Mouse (Mus musculus) MEL (cell line): ENCODE measurements around the gene Rpl13a. TPM values are rescaled to one million over a fixed set of nuclear protein-coding genes. Genes with fewer than 3 reads are reported as not detected.

Source experiments
- DNase-seq: peaks from one replicate; pipeline ENCODE4 v3.0.0; 2011; ENCODE audit warnings: low read depth, low spot score
- H3K27ac ChIP-seq: 2 replicates; pipeline ENCODE4 v1.5.1; 2012; ENCODE audit warnings: low read depth, mild to moderate bottlenecking, control low read depth, low read length, moderate library complexity; ENCODE audit not compliant: control insufficient read depth
- H3K27me3 ChIP-seq, 2 experiments: fragments of 150-350 bp in 1 of 2; sonication (generic) in 1 of 2; 2 replicates each; pipeline ENCODE4 v1.6.1; 2012; ENCODE audit warnings: low read length in 2 of 2, mild to moderate bottlenecking in 2 of 2, improper control_type of control experiment in 1 of 2, moderate library complexity in 1 of 2; ENCODE audit not compliant: insufficient read depth in 2 of 2, control insufficient read depth in 1 of 2
- H3K36me3 ChIP-seq, 2 experiments: 2 replicates each; pipeline ENCODE4 v1.6.1; 2012 to 2014; ENCODE audit warnings: low read length in 2 of 2, improper control_type of control experiment in 1 of 2, inconsistent platforms in 1 of 2, mild to moderate bottlenecking in 1 of 2; ENCODE audit not compliant: insufficient read depth in 2 of 2, control insufficient read depth in 1 of 2
- H3K4me1 ChIP-seq, 2 experiments: fragments of 150-350 bp in 1 of 2; sonication (generic) in 1 of 2; 2 replicates each; pipeline ENCODE4 v1.6.1; 2012; ENCODE audit warnings: low read length in 2 of 2, improper control_type of control experiment in 1 of 2, mild to moderate bottlenecking in 1 of 2; ENCODE audit not compliant: insufficient read depth in 2 of 2, control insufficient read depth in 1 of 2
- H3K4me3 ChIP-seq, 2 experiments: fragments of 150-350 bp in 1 of 2; sonication (generic) in 1 of 2; 2 replicates each; pipeline ENCODE4 v1.5.1; 2012; ENCODE audit warnings: low read depth in 2 of 2, low read length in 2 of 2, mild to moderate bottlenecking in 2 of 2, moderate library complexity in 2 of 2, control low read depth in 1 of 2, improper control_type of control experiment in 1 of 2; ENCODE audit not compliant: control insufficient read depth in 1 of 2, insufficient read depth in 1 of 2
- H3K79me2 ChIP-seq: 2 replicates; pipeline ENCODE4 v1.6.1; 2012; ENCODE audit warnings: mild to moderate bottlenecking, low read length, moderate library complexity; ENCODE audit not compliant: control insufficient read depth, poor library complexity, insufficient read depth
- H3K9ac ChIP-seq: 2 replicates; pipeline ENCODE4 v1.6.1; 2012; ENCODE audit warnings: low read depth, mild to moderate bottlenecking, control low read depth, low read length, moderate library complexity; ENCODE audit not compliant: control insufficient read depth, poor library complexity, severe bottlenecking
- H3K9me3 ChIP-seq: fragments of 150-350 bp; sonication (generic); replicated peaks from 2 replicates; pipeline ENCODE4 v1.6.1; 2012; ENCODE audit warnings: mild to moderate bottlenecking, low read length, improper control_type of control experiment, moderate library complexity; ENCODE audit not compliant: insufficient read depth
- E2F4 ChIP-seq: IDR thresholded peaks from 2 replicates; pipeline ENCODE4 v1.6.1; 2011; ENCODE audit warnings: low read depth, low read length, improper control_type of control experiment, borderline replicate concordance
- EP300 ChIP-seq, 2 experiments: IDR thresholded peaks; 2 replicates each; pipeline ENCODE4 v1.6.1; 2011; ENCODE audit warnings: improper control_type of control experiment in 2 of 2, low read length in 2 of 2, low read depth in 1 of 2, mild to moderate bottlenecking in 1 of 2
- KAT2A ChIP-seq: conservative IDR thresholded peaks from 2 replicates; pipeline ENCODE4 v1.6.1; 2012; ENCODE audit warnings: low read depth, low read length, improper control_type of control experiment, inconsistent platforms
- MAZ ChIP-seq: IDR thresholded peaks from 2 replicates; pipeline ENCODE4 v1.6.1; 2012; ENCODE audit warnings: low read depth, mild to moderate bottlenecking, inconsistent platforms, low read length, improper control_type of control experiment
- MXI1 ChIP-seq: IDR thresholded peaks from 2 replicates; pipeline ENCODE4 v1.6.1; 2011; ENCODE audit warnings: mild to moderate bottlenecking, low read depth, low read length, improper control_type of control experiment
- MYC ChIP-seq: IDR thresholded peaks from 2 replicates; pipeline ENCODE4 v1.6.1; 2011; ENCODE audit warnings: low read depth, mild to moderate bottlenecking, low read length, improper control_type of control experiment, moderate library complexity
- POLR2A ChIP-seq, 2 experiments: IDR thresholded peaks; 2 replicates each; pipeline ENCODE4 v1.6.1; 2011 to 2012; ENCODE audit warnings: low read length in 2 of 2, mild to moderate bottlenecking in 2 of 2, control low read depth in 1 of 2, improper control_type of control experiment in 1 of 2, low read depth in 1 of 2, moderate library complexity in 1 of 2; ENCODE audit not compliant: control insufficient read depth in 1 of 2, insufficient read depth in 1 of 2, poor library complexity in 1 of 2
- POLR2AphosphoS2 ChIP-seq: IDR thresholded peaks from 2 replicates; pipeline ENCODE4 v1.6.1; 2011; ENCODE audit warnings: low read length, improper control_type of control experiment
- RCOR1 ChIP-seq: IDR thresholded peaks from 2 replicates; pipeline ENCODE4 v1.6.1; 2012; ENCODE audit warnings: low read depth, mild to moderate bottlenecking, inconsistent platforms, low read length, improper control_type of control experiment
- ZKSCAN1 ChIP-seq: IDR thresholded peaks from 2 replicates; pipeline ENCODE4 v1.6.1; 2012; ENCODE audit warnings: low read depth, mild to moderate bottlenecking, inconsistent platforms, low read length, improper control_type of control experiment, moderate library complexity
- ZMIZ1 ChIP-seq: IDR thresholded peaks from 2 replicates; pipeline ENCODE4 v1.6.1; 2012; ENCODE audit warnings: low read depth, mild to moderate bottlenecking, inconsistent platforms, low read length, improper control_type of control experiment, moderate library complexity
- polyA plus RNA-seq, 2 experiments: library from polyadenylated mRNA; stranded (reverse) in 1 of 2; unstranded in 1 of 2; fragments of >175 nt in 1 of 2; fragments of >200 nt in 1 of 2; gene quantifications; 2 replicates each; pipeline versions ENCODE4 v1.2.1 to v1.2.4; 2012; ENCODE audit warnings: low replicate concordance in 2 of 2, low read depth in 1 of 2; ENCODE audit not compliant: insufficient read length in 2 of 2, insufficient read depth in 1 of 2, missing spikeins in 1 of 2
- total RNA-seq: library from RNA; depleted of rRNA; stranded (reverse); fragments of 300-350 nt; gene quantifications from 2 replicates; pipeline ENCODE4 v1.2.3, GENCODE M21; 2012

The Rpl13a gene
- total and polyA plus RNA-seq, 3 experiments: 2,091 to 3,727 (median 3,160) TPM

DNA sequence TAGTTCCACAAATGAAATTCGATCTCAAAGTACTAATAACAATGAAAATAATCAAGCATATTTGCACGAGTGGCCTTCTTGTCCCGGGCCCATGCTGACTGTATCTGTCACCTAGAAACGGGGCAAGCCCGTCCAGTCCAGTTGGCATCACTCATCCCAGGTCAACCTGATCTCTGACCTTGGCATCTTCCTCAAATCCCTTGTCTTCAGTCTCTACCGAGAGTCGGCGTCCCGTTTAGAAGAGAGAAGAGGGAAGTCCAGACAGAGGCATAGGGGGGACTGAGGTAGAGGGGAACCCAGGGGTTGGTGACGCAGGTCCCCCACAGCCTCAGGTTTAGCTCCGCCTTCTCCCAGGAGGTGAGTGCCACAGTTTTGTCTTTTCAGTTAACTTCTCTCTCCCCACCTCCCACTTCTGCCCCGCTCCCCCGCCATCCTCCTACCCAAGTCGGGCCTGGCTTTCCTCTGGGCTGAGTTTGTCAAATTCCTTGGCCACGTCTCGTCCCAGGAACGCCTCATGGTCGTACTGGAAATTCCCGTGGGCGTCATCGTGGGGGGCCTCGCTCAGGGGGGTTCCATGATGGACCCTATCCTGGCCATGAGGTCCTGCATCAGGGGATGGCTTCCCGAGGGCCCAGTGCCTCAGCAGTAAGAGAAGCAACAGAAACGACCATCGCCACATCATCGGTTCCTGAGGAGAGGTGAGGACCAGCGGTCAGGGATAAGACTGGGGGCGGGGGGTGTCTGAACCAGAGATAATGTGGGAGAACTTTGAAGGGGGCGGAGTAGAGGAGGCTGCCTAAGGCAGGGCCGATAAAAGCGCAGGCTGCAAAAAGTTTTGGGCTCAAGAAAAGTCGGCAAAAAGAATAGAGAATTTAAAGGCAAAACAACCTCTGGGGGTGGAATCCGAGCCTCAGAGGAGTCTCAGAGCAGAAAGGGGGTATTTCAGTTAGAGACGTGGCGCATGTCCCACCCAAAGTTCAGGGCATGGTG, 37.3 kb downstream of the Rpl13a start:
- no peaks in the 10 kb centered on the region for H3K9me3 ChIP-seq
- TF ChIP-seq MYC (no peak), RCOR1 (no peak), EP300 (IDR thresholded peaks at IDR 0.05; ENCODE audit: low read depth in 1 of 2, low read length in 2 of 2) (0 out of 4 replicates have a peak, but pooled peaks of 1 of the 2 experiments have one; percentile 7), KAT2A (no peak)
- TF ChIP-seq, all 39 proteins: peak for 1
- Histone ChIP-seq H3K27ac (peak overlapping the region; percentile 47), H3K9ac (peak overlapping the region; percentile 60), H3K27me3 (no peaks in the 10 kb centered on the region), H3K4me1 (peaks cover 2 to 16% of the 10 kb centered on the region in 2 experiments), H3K36me3 (peaks cover 0 to 12% of the 10 kb centered on the region in 2 experiments; a peak in 2 of 4 replicates), H3K79me2 (no peaks in the 10 kb centered on the region; the same call in 1 of the 2 replicates), H3K4me3 (peak overlapping the region; percentile 50 to 72)
- peak; percentile 76 for DNase-seq

DNA sequence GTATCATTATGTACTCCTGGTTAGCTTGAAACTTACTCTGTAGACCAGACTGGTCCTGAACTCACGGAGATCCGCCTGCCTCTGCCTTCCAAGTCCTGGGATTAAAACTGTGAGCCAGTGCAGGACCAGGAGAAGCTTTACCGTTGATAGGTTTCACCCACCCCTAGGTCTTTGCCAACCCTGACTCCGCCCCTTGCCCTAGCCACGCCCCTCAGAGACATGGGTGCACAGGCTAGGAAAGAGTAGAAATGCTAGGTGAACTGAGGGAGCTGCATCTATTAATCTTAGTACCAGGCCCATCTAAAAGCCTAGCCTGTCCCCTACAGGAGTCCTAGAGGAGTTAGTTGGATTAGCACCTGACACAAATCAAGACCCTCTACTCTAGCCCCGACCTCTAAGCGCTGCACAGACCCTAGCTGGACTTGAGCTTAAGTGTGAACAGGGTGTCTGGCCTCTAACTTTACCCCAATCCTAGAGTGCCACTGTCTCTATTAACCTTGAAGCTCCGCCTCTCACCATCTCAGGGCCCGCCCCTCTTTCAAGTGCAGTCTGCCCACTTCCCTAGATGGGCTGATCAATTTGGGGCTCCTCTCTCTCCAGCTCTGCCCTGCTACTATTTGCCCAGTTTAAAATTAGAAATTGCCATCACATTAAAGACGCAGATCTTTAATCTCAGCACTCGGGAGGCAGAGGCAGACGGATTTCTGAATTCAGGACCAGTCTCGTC, 38.1 kb downstream of the Rpl13a start:
- Histone ChIP-seq H3K9ac (peak overlapping the region; percentile 60), H3K27ac (peak overlapping the region; percentile 47), H3K27me3 (no peaks in the 10 kb centered on the region), H3K9me3 (no peaks in the 10 kb centered on the region), H3K4me1 (peaks cover 2 to 16% of the 10 kb centered on the region in 2 experiments), H3K4me3 (peak overlapping the region; percentile 50 to 72), H3K79me2 (no peaks in the 10 kb centered on the region; the same call in 1 of the 2 replicates), H3K36me3 (peaks cover 0 to 12% of the 10 kb centered on the region in 2 experiments; a peak in 2 of 4 replicates)
- TF ChIP-seq POLR2A (IDR thresholded peaks at IDR 0.05; ENCODE audit: control insufficient read depth in 1 of 2, insufficient read depth in 1 of 2, low read depth in 1 of 2, low read length in 2 of 2, poor library complexity in 1 of 2): no peak
- TF ChIP-seq POLR2AphosphoS2: no peak
- peak; percentile 33; the same call in 1 of the 2 replicates for TF ChIP-seq MAZ
- TF ChIP-seq ZKSCAN1: no peak
- no peak for TF ChIP-seq E2F4
- TF ChIP-seq MXI1: peak; percentile 13; the same call in 1 of the 2 replicates
- peak; percentile 76 for DNase-seq

DNA sequence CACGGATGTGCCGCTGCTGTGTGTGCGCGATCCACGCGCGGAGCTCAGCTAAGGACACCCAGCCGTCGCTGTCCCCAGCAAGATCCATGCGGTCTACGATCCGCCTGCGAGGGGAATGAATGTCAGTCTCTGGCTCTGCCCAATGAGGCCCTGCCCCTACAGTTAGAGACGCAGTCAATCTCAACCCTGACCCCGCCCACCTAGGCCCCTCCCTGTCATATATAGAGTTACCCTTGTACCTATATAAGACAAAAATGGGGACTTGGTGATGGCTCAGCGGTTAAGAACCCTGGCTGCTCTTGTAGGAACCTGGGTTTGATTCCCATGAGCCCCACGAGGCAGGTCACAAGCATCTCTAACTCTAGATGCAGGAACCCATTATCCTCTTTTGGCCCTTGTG, 40.0 kb downstream of the Rpl13a start:
- DNase-seq: no peak
- Histone ChIP-seq H3K4me1 (peaks cover 2 to 7% of the 10 kb centered on the region in 2 experiments), H3K4me3 (no peak overlapping the region), H3K9me3 (no peaks in the 10 kb centered on the region), H3K9ac (no peak overlapping the region), H3K27ac (no peak overlapping the region), H3K27me3 (no peaks in the 10 kb centered on the region), H3K79me2 (no peaks in the 10 kb centered on the region; the same call in 1 of the 2 replicates), H3K36me3 (peaks cover 0 to 12% of the 10 kb centered on the region in 2 experiments; a peak in 2 of 4 replicates)
- TF ChIP-seq RCOR1 (no peak), ZMIZ1 (no peak), MAZ (no peak), MXI1 (no peak)
